Mouse (Mus musculus) neural tube, embryonic 14.5 days (tissue): ENCODE results near the gene Pax4. TPM values are rescaled to one million over a fixed set of nuclear protein-coding genes. Genes with fewer than 3 reads are reported as not detected.

Experiments
- ATAC-seq: fragments of 200-750 bp; cut with Nextera tagmentation; 2 replicates; pipeline ENCODE4 v1.8.0; 2017; ENCODE audit warnings: low read depth, mild to moderate bottlenecking, moderate TSS enrichment, moderate library complexity
- H3K27ac ChIP-seq: fragments of 300-500 bp; sonication (generic); 2 replicates; pipeline ENCODE4 v1.5.1; 2014; ENCODE audit warnings: low read depth, mild to moderate bottlenecking, control low read depth, low read length, moderate library complexity, mixed read lengths
- H3K27me3 ChIP-seq: fragments of 300-500 bp; sonication (generic); 2 replicates; pipeline ENCODE4 v1.6.1; 2014; ENCODE audit warnings: low read length; ENCODE audit not compliant: control insufficient read depth, insufficient read depth
- H3K36me3 ChIP-seq: fragments of 300-500 bp; sonication (generic); 2 replicates; pipeline ENCODE4 v1.6.1; 2014; ENCODE audit warnings: low read length, mixed read lengths; ENCODE audit not compliant: control insufficient read depth, insufficient read depth
- H3K4me1 ChIP-seq: fragments of 300-500 bp; sonication (generic); 2 replicates; pipeline ENCODE4 v1.6.1; 2014; ENCODE audit warnings: low read length; ENCODE audit not compliant: control insufficient read depth, insufficient read depth
- H3K4me2 ChIP-seq: fragments of 300-500 bp; sonication (generic); 2 replicates; pipeline ENCODE4 v1.6.1; 2014; ENCODE audit warnings: mild to moderate bottlenecking, low read depth, low read length, control low read depth
- H3K4me3 ChIP-seq: fragments of 300-500 bp; sonication (generic); 2 replicates; pipeline ENCODE4 v1.5.1; 2014; ENCODE audit warnings: low read depth, low read length, control low read depth, mixed read lengths
- H3K9ac ChIP-seq: fragments of 300-500 bp; sonication (generic); replicated peaks from 2 replicates; pipeline ENCODE4 v1.6.1; 2014; ENCODE audit warnings: low read depth, mild to moderate bottlenecking, control low read depth, low read length, mixed read lengths
- H3K9me3 ChIP-seq: fragments of 300-500 bp; sonication (generic); 2 replicates; pipeline ENCODE4 v1.6.1; 2016; ENCODE audit warnings: low read length; ENCODE audit not compliant: control insufficient read depth
- WGBS: fragments of 180-500 bp; shearing (Covaris S2); extraction: QIAGEN DNeasy Blood & Tissue Kit; methylation state at CpG from one replicate; pipeline ENCODE4 v1.1.7; 2014; 5-methylcytosine and 5-hydroxymethylcytosine counted together
- polyA plus RNA-seq: library from polyadenylated mRNA; unstranded; fragments of >200 nt; fragmentation: Nextera tagmentation; extraction: Ambion mirVana; gene quantifications from 2 replicates; pipeline ENCODE4 v1.2.1, GENCODE M21; 2014

The Pax4 gene
- polyA plus RNA-seq: not detected in 2 replicates

DNA sequence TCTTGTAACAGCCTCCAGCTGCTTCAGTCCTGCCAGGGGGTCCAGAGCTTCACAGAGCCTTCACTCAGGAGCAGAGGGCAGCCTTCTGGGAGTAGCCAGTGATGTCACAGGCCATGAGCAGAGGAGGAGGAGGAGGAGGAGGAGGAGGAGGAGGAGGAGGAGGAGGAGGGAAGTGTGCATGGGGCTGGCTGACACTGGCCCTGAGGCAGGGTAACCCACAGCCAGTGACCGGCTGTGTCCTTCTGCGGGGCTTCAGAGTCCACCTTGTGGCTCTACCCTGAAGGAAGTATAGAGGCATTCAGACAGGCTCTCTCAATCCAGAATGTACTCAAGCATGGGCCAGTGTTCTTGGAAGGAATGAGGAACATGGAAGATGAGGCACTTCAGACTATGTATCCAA is at the start of gene Pax4:
Gene Pax4, minus strand, starts transcription at position 101 of the 400 bp plus-strand sequence.
- WGBS: 86% methylated on average over 2 of the region's 2 CpGs
- Histone ChIP-seq H3K9me3 (no peaks in the 10 kb centered on the region), H3K4me1 (no peaks in the 10 kb centered on the region), H3K27me3 (peaks cover 11% of the 10 kb centered on the region; the same call in 1 of the 2 replicates), H3K36me3 (no peaks in the 10 kb centered on the region), H3K27ac (no peak within 1 kb of the TSS), H3K4me3 (no peak within 1 kb of the TSS), H3K4me2 (no peak within 1 kb of the TSS), H3K9ac (no peak within 1 kb of the TSS)
- no peak for ATAC-seq

GRCm38 (mm10) chr6:28497837-28498236 is 48.7 kb upstream of the Pax4 start:
- Histone ChIP-seq H3K27ac (no peak overlapping the region), H3K9me3 (no peaks in the 10 kb centered on the region), H3K36me3 (no peaks in the 10 kb centered on the region), H3K9ac (no peak overlapping the region), H3K27me3 (no peaks in the 10 kb centered on the region), H3K4me3 (no peak overlapping the region), H3K4me2 (no peak overlapping the region), H3K4me1 (no peaks in the 10 kb centered on the region)
- 72% methylated on average over 5 of the region's 5 CpGs for WGBS
- no peak for ATAC-seq

GRCm38 (mm10) chr6:28491198-28491597 is 42.0 kb upstream of the Pax4 start:
- Histone ChIP-seq H3K27ac (no peak overlapping the region), H3K9ac (no peak overlapping the region), H3K4me2 (no peak overlapping the region), H3K36me3 (no peaks in the 10 kb centered on the region), H3K4me1 (no peaks in the 10 kb centered on the region), H3K27me3 (no peaks in the 10 kb centered on the region), H3K9me3 (no peaks in the 10 kb centered on the region), H3K4me3 (no peak overlapping the region)
- peak; percentile 68 for ATAC-seq

DNA sequence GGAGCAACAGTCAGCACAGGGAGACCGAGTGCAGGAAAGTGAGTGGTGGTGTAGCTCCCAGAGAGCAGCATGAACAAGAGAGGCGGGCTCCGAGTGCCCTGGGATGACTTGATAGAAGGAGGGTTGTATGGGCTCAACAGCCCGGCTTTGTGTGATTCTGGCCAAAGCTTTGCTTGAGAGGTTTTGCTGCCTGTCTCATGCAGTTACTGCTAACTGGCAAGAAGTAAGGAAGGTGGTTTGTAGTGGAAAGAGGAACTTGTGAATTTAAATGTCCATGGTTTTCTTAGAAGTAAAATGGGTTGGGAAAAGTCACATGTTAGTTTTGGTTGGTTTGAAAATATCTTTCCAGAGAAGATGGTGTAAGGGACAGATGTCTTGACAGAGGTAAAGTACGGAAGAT is 41.5 kb upstream of the Pax4 start:
- H3K27me3 ChIP-seq: no peaks in the 10 kb centered on the region
- H3K27ac ChIP-seq: no peak overlapping the region
- ATAC-seq: no peak
- H3K4me1 ChIP-seq: no peaks in the 10 kb centered on the region
- H3K36me3 ChIP-seq: no peaks in the 10 kb centered on the region
- H3K4me3 ChIP-seq: no peak overlapping the region
- no peak overlapping the region for H3K9ac ChIP-seq
- no peaks in the 10 kb centered on the region for H3K9me3 ChIP-seq
- H3K4me2 ChIP-seq: no peak overlapping the region
- WGBS: 91% methylated on average over 5 of the region's 5 CpGs

DNA sequence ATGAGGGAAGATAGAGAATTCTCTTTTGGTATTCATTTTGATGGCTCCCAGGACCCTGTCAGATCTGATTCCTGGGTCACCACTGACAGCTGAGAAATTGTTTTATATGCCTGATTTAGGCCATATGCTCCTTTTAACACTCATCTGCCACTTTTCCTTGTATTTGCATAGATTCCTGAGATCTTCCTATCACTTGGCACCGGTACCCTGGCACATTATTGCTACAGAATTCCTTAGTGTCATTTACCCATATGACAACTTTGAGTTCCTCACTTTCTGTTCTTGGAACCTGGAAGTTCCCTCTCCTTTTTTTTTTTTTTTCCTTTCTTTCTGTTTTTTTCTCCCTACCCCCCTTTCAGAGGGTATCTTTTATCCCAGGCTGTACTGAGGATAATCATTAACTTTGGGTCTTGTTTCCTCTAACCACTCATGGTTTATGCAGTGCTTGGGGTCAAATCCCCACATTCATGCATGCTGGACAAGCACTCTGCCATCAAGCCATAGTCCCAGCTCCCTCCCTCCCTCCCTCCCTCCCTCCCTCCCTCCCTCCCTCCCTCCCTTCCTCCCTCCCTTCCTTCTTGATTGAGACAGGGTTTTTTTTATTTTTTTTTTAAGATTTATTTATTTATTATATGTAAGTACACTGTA is 39.2 kb upstream of the Pax4 start:
- Histone ChIP-seq H3K9me3 (no peaks in the 10 kb centered on the region), H3K4me2 (no peak overlapping the region), H3K4me3 (no peak overlapping the region), H3K9ac (no peak overlapping the region), H3K27me3 (no peaks in the 10 kb centered on the region), H3K27ac (no peak overlapping the region), H3K36me3 (no peaks in the 10 kb centered on the region), H3K4me1 (no peaks in the 10 kb centered on the region)
- 83% methylated on average over 1 of the region's 1 CpGs for WGBS
- no peak for ATAC-seq

- ATAC-seq: no peak
- 93% methylated on average over 7 of the region's 7 CpGs for whole genome bisulfite sequencing
These were observed 37.8 kb upstream of the Pax4 start for GRCm38 (mm10) chr6:28486905-28487304.

DNA sequence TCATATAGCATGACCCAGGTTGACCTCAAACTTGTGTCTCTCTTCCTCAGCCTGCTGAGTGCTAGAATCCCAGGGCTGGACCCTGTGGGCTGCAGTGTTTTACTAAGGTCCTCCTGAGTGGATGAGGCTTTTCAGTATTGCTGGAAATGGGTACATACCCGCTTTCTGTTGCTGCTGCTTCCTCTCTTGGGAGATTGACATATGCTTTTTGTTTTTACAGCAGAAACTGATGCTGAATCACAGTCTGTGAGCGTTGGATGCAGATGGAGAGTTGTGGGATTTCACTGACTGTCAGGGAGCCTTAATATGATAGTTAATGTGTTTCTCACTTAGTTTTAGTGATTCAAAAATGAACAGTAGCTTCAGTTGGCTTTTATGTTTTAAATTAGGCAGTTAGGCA is 37.3 kb upstream of the Pax4 start:
- H3K36me3 ChIP-seq: no peaks in the 10 kb centered on the region
- H3K27ac ChIP-seq: no peak overlapping the region
- H3K4me1 ChIP-seq: 0 out of 2 replicates have a peak, but pooled peaks cover under 1% of the 10 kb centered on the region
- no peak overlapping the region for H3K4me3 ChIP-seq
- H3K27me3 ChIP-seq: no peaks in the 10 kb centered on the region
- H3K9ac ChIP-seq: no peak overlapping the region
- no peak for ATAC-seq
- H3K4me2 ChIP-seq: no peak overlapping the region
- H3K9me3 ChIP-seq: no peaks in the 10 kb centered on the region
- WGBS: 73% methylated on average over 2 of the region's 2 CpGs

More at GRCm38 (mm10) chr6:28486905-28487304, 37.8 kb upstream of the Pax4 start:
- no peak overlapping the region for H3K4me3 ChIP-seq
- H3K4me1 ChIP-seq: no peaks in the 10 kb centered on the region
- H3K9ac ChIP-seq: no peak overlapping the region
- H3K4me2 ChIP-seq: no peak overlapping the region
- H3K27me3 ChIP-seq: no peaks in the 10 kb centered on the region
- H3K27ac ChIP-seq: no peak overlapping the region
- H3K36me3 ChIP-seq: no peaks in the 10 kb centered on the region
- no peaks in the 10 kb centered on the region for H3K9me3 ChIP-seq

- H3K4me1 ChIP-seq: peaks cover 5% of the 10 kb centered on the region; the same call in 1 of the 2 replicates
- WGBS: 98% methylated on average over 2 of the region's 2 CpGs
- H3K27ac ChIP-seq: no peak overlapping the region
- H3K4me2 ChIP-seq: no peak overlapping the region
- ATAC-seq: no peak
- H3K36me3 ChIP-seq: no peaks in the 10 kb centered on the region
- no peak overlapping the region for H3K4me3 ChIP-seq
- H3K9ac ChIP-seq: no peak overlapping the region
- H3K9me3 ChIP-seq: no peaks in the 10 kb centered on the region
- no peaks in the 10 kb centered on the region for H3K27me3 ChIP-seq
These were observed 36.9 kb upstream of the Pax4 start for GRCm38 (mm10) chr6:28486008-28486407.

- no peaks in the 10 kb centered on the region for H3K27me3 ChIP-seq
- H3K27ac ChIP-seq: no peak overlapping the region
- no peak overlapping the region for H3K4me3 ChIP-seq
- no peak overlapping the region for H3K4me2 ChIP-seq
- no peaks in the 10 kb centered on the region for H3K36me3 ChIP-seq
- H3K9me3 ChIP-seq: no peaks in the 10 kb centered on the region
- WGBS: 84% methylated on average over 4 of the region's 4 CpGs
- no peak overlapping the region for H3K9ac ChIP-seq
- H3K4me1 ChIP-seq: peaks cover 14% of the 10 kb centered on the region; the same call in 1 of the 2 replicates
- ATAC-seq: no peak
These were observed 33.7 kb upstream of the Pax4 start for GRCm38 (mm10) chr6:28482711-28483315.
